In genomic region chr11:100376005-100376404, GRCm38 (mm10) we compare ENCODE assay signal across 26 mouse cellular contexts. TPM values are rescaled to one million over a fixed set of nuclear protein-coding genes. Genes with fewer than 3 reads are reported as not detected.
DNase-seq lines count a peak whose midpoint lies in the region; TF ChIP-seq lines count a peak whose summit lies in the region.
"Had no signal": no experiment of that assay in that cellular context is flagged by ENCODE, and none has a peak within 500 bp of the region (broad histone marks: within the 10 kb centered on the region; RNA-seq: fewer than 3 reads in every experiment).

No protein-coding gene starts in this region.

- no peak for TF ChIP-seq CTCF in gastrocnemius, adult 2 months (IDR thresholded peaks at IDR 0.05)
- no peak for TF ChIP-seq CTCF in kidney, adult 2 months (conservative IDR thresholded peaks at IDR 0.05; ENCODE audit: insufficient read depth, insufficient read length, low read depth, low read length)
- no peak for TF ChIP-seq CTCF in embryonic fibroblast, embryonic 13.5 days (IDR thresholded peaks at IDR 0.05; ENCODE audit: borderline replicate concordance, insufficient read depth, low read length)

- no peak for DNase-seq in gastrocnemius, adult 2 months
- DNase-seq in gastrocnemius, adult 8-10 months (ENCODE audit: low spot score in 2 of 2): no peak
- no peak for DNase-seq in kidney, adult 2 months
- DNase-seq in kidney, postnatal 4 days: no peak
- DNase-seq in ES-E14 (ENCODE audit: low read depth, low spot score): peak; percentile 88
- no peak for DNase-seq in retina, embryonic 14.5 days (ENCODE audit: low spot score)
- no peak for DNase-seq in lung, postnatal 4 days
- DNase-seq: adrenal gland, postnatal 36 days; cerebellum, adult 18-20 months; cerebellum, postnatal 36 days; lung, adult 2 months; retina, postnatal 1 day; thymus, adult 2 months had no signal

- H3K4me1 ChIP-seq in kidney, adult 2 months (ENCODE audit: control insufficient read depth, insufficient read depth, low read length): no peaks in the 10 kb centered on the region; the same call in 1 of the 2 replicates
- peaks cover 17 to 30% of the 10 kb centered on the region in 2 experiments for H3K4me1 ChIP-seq in ES-E14 (ENCODE audit: control insufficient read depth in 2 of 2, insufficient read depth in 2 of 2, low read length in 2 of 2, poor library complexity in 1 of 2)
- H3K4me1 ChIP-seq in embryonic fibroblast, embryonic 13.5 days (ENCODE audit: control insufficient read depth, insufficient read depth, low read length): no peaks in the 10 kb centered on the region; the same call in 1 of the 2 replicates
- H3K4me1 ChIP-seq: embryonic facial prominence, embryonic 15.5 days; liver, embryonic 12.5 days had no signal

- 52% methylated on average over 4 of the region's 4 CpGs for WGBS in kidney, adult 2 months

- no peaks in the 10 kb centered on the region for H3K9me3 ChIP-seq in ES-E14 (ENCODE audit: control insufficient read depth, insufficient read depth, low read depth, low read length)
- H3K9me3 ChIP-seq: embryonic facial prominence, embryonic 15.5 days; forebrain, embryonic 10.5 days; hindbrain, embryonic 10.5 days; liver, embryonic 12.5 days; midbrain, embryonic 10.5 days had no signal

- H3K36me3 ChIP-seq in kidney, adult 2 months (ENCODE audit: control insufficient read depth, insufficient read depth, low read length): peaks cover 22% of the 10 kb centered on the region
- peaks cover 59% of the 10 kb centered on the region for H3K36me3 ChIP-seq in ES-E14 (ENCODE audit: control insufficient read depth, insufficient read depth, low read length, poor library complexity, severe bottlenecking)

- peak overlapping the region; percentile 11; the same call in 1 of the 2 replicates for H3K4me3 ChIP-seq in gastrocnemius, adult 2 months
- H3K4me3 ChIP-seq in kidney, adult 2 months (ENCODE audit: insufficient read depth, low read depth, low read length): no peak overlapping the region
- H3K4me3 ChIP-seq in ES-E14 (ENCODE audit: insufficient read depth in 1 of 2, low read depth in 1 of 2, low read length in 2 of 2, poor library complexity in 1 of 2, severe bottlenecking in 1 of 2): peak overlapping the region; percentile 30 to 74
- no peak overlapping the region for H3K4me3 ChIP-seq in embryonic fibroblast, embryonic 13.5 days (ENCODE audit: insufficient read depth, low read length)
- H3K4me3 ChIP-seq: embryonic facial prominence, embryonic 15.5 days; forebrain, embryonic 10.5 days; hindbrain, embryonic 10.5 days; left cerebral cortex, adult 2 months; liver, embryonic 12.5 days; midbrain, embryonic 10.5 days had no signal

- intact Hi-C loops in gastrocnemius, adult 2 months (cut with DNase I): no loop called here

- peak overlapping the region; percentile 76 for H3K27ac ChIP-seq in gastrocnemius, adult 2 months
- peak overlapping the region; percentile 39; the same call in 1 of the 2 replicates for H3K27ac ChIP-seq in kidney, adult 2 months (ENCODE audit: insufficient read depth, low read depth, low read length)
- H3K27ac ChIP-seq in ES-E14 (ENCODE audit: insufficient read depth, low read depth, low read length, poor library complexity, severe bottlenecking): peak overlapping the region; percentile 97
- 0 out of 2 replicates have a peak overlapping the region, but pooled peaks have one; percentile 21 for H3K27ac ChIP-seq in embryonic fibroblast, embryonic 13.5 days (ENCODE audit: insufficient read depth, low read length)
- H3K27ac ChIP-seq: embryonic facial prominence, embryonic 15.5 days; forebrain, embryonic 10.5 days; hindbrain, embryonic 10.5 days; hindbrain, postnatal 0 days; left cerebral cortex, adult 2 months; liver, embryonic 12.5 days; macrophage; midbrain, embryonic 10.5 days had no signal

- no peaks in the 10 kb centered on the region for H3K27me3 ChIP-seq in kidney, adult 2 months (replicated peaks; ENCODE audit: control insufficient read depth, insufficient read depth, low read length)
- H3K27me3 ChIP-seq: embryonic facial prominence, embryonic 15.5 days; liver, embryonic 12.5 days had no signal

- no peak for TF ChIP-seq POLR2A in kidney, adult 2 months (IDR thresholded peaks at IDR 0.05; ENCODE audit: low read depth, low read length)
- TF ChIP-seq POLR2A in embryonic fibroblast, embryonic 13.5 days (IDR thresholded peaks at IDR 0.05; ENCODE audit: low read depth, low read length): no peak

- peak overlapping the region; percentile 70 for H3K9ac ChIP-seq in ES-E14 (ENCODE audit: insufficient read depth, low read depth, low read length, poor library complexity, severe bottlenecking)
- H3K9ac ChIP-seq: embryonic facial prominence, embryonic 15.5 days; liver, embryonic 12.5 days had no signal

- in situ Hi-C loops in ES-E14 (cut with MboI; ENCODE audit: low sequenced_read_pairs in 2 of 2, unreplicated experiment in 2 of 2): no loop called here

TF ChIP-seq in ES-E14, 5 proteins besides CTCF, POLR2A, EP300 and RAD21:
- TF ChIP-seq ZC3H11A (IDR thresholded peaks at IDR 0.05; ENCODE audit: borderline replicate concordance, low read depth, low read length): no peak
- peak; percentile 57; the same call in 1 of the 2 replicates for TF ChIP-seq HCFC1 (IDR thresholded peaks at IDR 0.05; ENCODE audit: borderline replicate concordance, insufficient read depth, low read length)
- 0 out of 2 replicates have a peak, but pooled peaks have one; percentile 5 for TF ChIP-seq MAFK (IDR thresholded peaks at IDR 0.05; ENCODE audit: insufficient read depth, low read depth, low read length)
- TF ChIP-seq CHD2 (IDR thresholded peaks at IDR 0.05; ENCODE audit: low read depth, low read length): peak; percentile 86; the same call in 1 of the 2 replicates
- no peak for TF ChIP-seq ZNF384 (IDR thresholded peaks at IDR 0.05; ENCODE audit: low read depth, low read length)

RNA-seq across cellular contexts. Expression of gene Hap1, which starts 20.1 kb away (rescaled TPM):
- under 1 TPM in 1 of 2 experiments, not detected in 1; 0.14 TPM for total RNA-seq in gastrocnemius, adult 2 months (2021)
- total RNA-seq in gastrocnemius, adult 8-10 months (2022): under 1 TPM in 2 of 4 experiments, not detected in 2; 0.16 TPM
- polyA plus RNA-seq in kidney, adult 2 months (2012; rRNA removed): 3.0 and 3.6 TPM in 2 replicates
- 21.4 and 34.2 TPM in 2 replicates for total RNA-seq in ES-E14 (2012; rRNA removed)
- 0.17 and 0.77 TPM in 2 replicates for polyA plus RNA-seq in embryonic fibroblast, embryonic 13.5 days (2011; ENCODE audit: insufficient read length, low read depth, missing spikeins)
- polyA plus RNA-seq: macrophage had no signal

RNA-seq across cellular contexts. Expression of gene Jup, which starts 21.6 kb away (rescaled TPM):
- 100 to 1,000 TPM in 1 of 2 experiments, 10 to 100 TPM in 1; 68.6 to 104 TPM for total RNA-seq in gastrocnemius, adult 2 months (2021)
- total RNA-seq in gastrocnemius, adult 8-10 months (2022): 10 to 100 TPM; 52.8 to 86.6 (median 56.6) TPM
- 220 and 229 TPM in 2 replicates for polyA plus RNA-seq in kidney, adult 2 months (2012; rRNA removed)
- 97.6 and 101 TPM in 2 replicates for total RNA-seq in ES-E14 (2012; rRNA removed)
- 61.1 and 82.2 TPM in 2 replicates for polyA plus RNA-seq in embryonic fibroblast, embryonic 13.5 days (2011; ENCODE audit: insufficient read length, low read depth, missing spikeins)

RNA-seq across cellular contexts. Expression of gene P3h4, which starts 38.6 kb away (rescaled TPM):
- 1 to 10 TPM; 2.0 to 4.6 TPM for total RNA-seq in gastrocnemius, adult 2 months (2021)
- 1 to 10 TPM; 1.5 to 3.5 (median 2.3) TPM for total RNA-seq in gastrocnemius, adult 8-10 months (2022)
- 11.9 and 13.9 TPM in 2 replicates for polyA plus RNA-seq in kidney, adult 2 months (2012; rRNA removed)
- 39.0 and 44.3 TPM in 2 replicates for total RNA-seq in ES-E14 (2012; rRNA removed)
- 75.2 and 85.8 TPM in 2 replicates for polyA plus RNA-seq in embryonic fibroblast, embryonic 13.5 days (2011; ENCODE audit: insufficient read length, low read depth, missing spikeins)

RNA-seq across cellular contexts. Expression of gene Fkbp10, which starts 39.5 kb away (rescaled TPM):
- total RNA-seq in gastrocnemius, adult 2 months (2021): 1 to 10 TPM; 1.9 to 4.5 TPM
- 1 to 10 TPM; 1.1 to 3.3 (median 2.9) TPM for total RNA-seq in gastrocnemius, adult 8-10 months (2022)
- 12.5 and 15.9 TPM in 2 replicates for polyA plus RNA-seq in kidney, adult 2 months (2012; rRNA removed)
- 73.3 and 102 TPM in 2 replicates for total RNA-seq in ES-E14 (2012; rRNA removed)
- polyA plus RNA-seq in embryonic fibroblast, embryonic 13.5 days (2011; ENCODE audit: insufficient read length, low read depth, missing spikeins): 283 and 298 TPM in 2 replicates
- polyA plus RNA-seq: macrophage had no signal

RNA-seq across cellular contexts. Expression of gene Gast, which starts 41.8 kb away (rescaled TPM):
- total RNA-seq in gastrocnemius, adult 2 months (2021): not detected
- total RNA-seq in gastrocnemius, adult 8-10 months (2022): not detected
- polyA plus RNA-seq in kidney, adult 2 months (2012; rRNA removed): not detected in 2 replicates
- 1.6 and 2.9 TPM in 2 replicates for total RNA-seq in ES-E14 (2012; rRNA removed)
- polyA plus RNA-seq in embryonic fibroblast, embryonic 13.5 days (2011; ENCODE audit: insufficient read length, low read depth, missing spikeins): not detected in 2 replicates
- total RNA-seq: adrenal gland, postnatal 36 days; gastrocnemius, adult 18-20 months; heart, adult 18-20 months; hindbrain, postnatal 0 days; left cerebral cortex, adult 2 months; midbrain, postnatal 0 days had no signal
- polyA plus RNA-seq: forebrain, embryonic 10.5 days; limb, embryonic 11.5 days; liver, embryonic 12.5 days; lung, adult 2 months; macrophage; midbrain, embryonic 10.5 days had no signal

Comparison
In these comparisons a context has a peak if more than half of its experiments do, and no peak if none do; other contexts are left out.
1. H3K27ac ChIP-seq: peak in every context shown above with its lines; median percentile 97 in ES-E14; 76 in gastrocnemius, adult 2 months; 39 in kidney, adult 2 months; 21 in embryonic fibroblast, embryonic 13.5 days.
2. H3K4me3 ChIP-seq: peak in gastrocnemius, adult 2 months (single experiment) and ES-E14 (2 of 2); none in kidney, adult 2 months (single experiment) and embryonic fibroblast, embryonic 13.5 days (single experiment).
3. RNA of gene Hap1, which starts 20.1 kb away (total RNA-seq): 21.4 to 34.2 TPM in ES-E14; 0.14 TPM in gastrocnemius, adult 2 months and 0.16 TPM in gastrocnemius, adult 8-10 months; every median in the first group is over 10 times any median in the second.